ENCODE assay signal across 10 mouse cellular contexts in genomic region chr19:21152027-21152426, GRCm38 (mm10).
DNase-seq lines count a peak whose midpoint lies in the region; ATAC-seq and TF ChIP-seq lines count a peak whose summit lies in the region.
"Had no signal": no experiment of that assay in that cellular context is flagged by ENCODE, and none has a peak within 500 bp of the region (broad histone marks: within the 10 kb centered on the region; RNA-seq: fewer than 3 reads in every experiment).

No protein-coding gene starts in this region.

- no peaks in the 10 kb centered on the region for H3K27me3 ChIP-seq in forebrain, embryonic 13.5 days
- no peaks in the 10 kb centered on the region for H3K27me3 ChIP-seq in limb, embryonic 10.5 days (ENCODE audit: low read depth, poor library complexity, severe bottlenecking)

- no peak for TF ChIP-seq CTCF in brain, embryonic 14.5 days (IDR thresholded peaks at IDR 0.05; ENCODE audit: borderline replicate concordance, extremely low read depth, insufficient read depth, insufficient read length)

- DNase-seq in heart, adult 11 months = peak; percentile 88
- DNase-seq in heart, postnatal 25 days (ENCODE audit: low spot score) = no peak
- peak; percentile 95 for DNase-seq in brain, embryonic 14.5 days (ENCODE audit: low read depth)
- DNase-seq in left cerebral cortex, postnatal 4 days = peak; percentile 71
- DNase-seq in limb, embryonic 10.5 days (ENCODE audit: low spot score) = no peak
- DNase-seq in kidney, postnatal 25 days = no peak
- DNase-seq: adrenal gland, adult 2 months; liver had no signal

- no peak overlapping the region for H3K4me2 ChIP-seq in forebrain, embryonic 13.5 days

- 25% methylated on average over 3 of the region's 3 CpGs for WGBS in forebrain, embryonic 13.5 days
- WGBS in limb, embryonic 10.5 days = 81% methylated on average over 3 of the region's 3 CpGs

- no peaks in the 10 kb centered on the region for H3K36me3 ChIP-seq in forebrain, embryonic 13.5 days (ENCODE audit: poor library complexity, severe bottlenecking)
- H3K36me3 ChIP-seq in limb, embryonic 10.5 days = no peaks in the 10 kb centered on the region

- H3K9ac ChIP-seq in forebrain, embryonic 13.5 days = no peak overlapping the region

- H3K4me1 ChIP-seq in forebrain, embryonic 13.5 days = peaks cover 17% of the 10 kb centered on the region
- no peaks in the 10 kb centered on the region for H3K4me1 ChIP-seq in limb, embryonic 10.5 days

- intact Hi-C loops in heart, postnatal 25 days (cut with DNase I) = no loop called here
- intact Hi-C loops in left cerebral cortex, postnatal 4 days (cut with DNase I) = no loop called here

- TF ChIP-seq POLR2A in brain, embryonic 14.5 days (IDR thresholded peaks at IDR 0.05; ENCODE audit: borderline replicate concordance, extremely low read depth, insufficient read depth, insufficient read length, poor library complexity, severe bottlenecking) = no peak

- no peaks in the 10 kb centered on the region for H3K9me3 ChIP-seq in forebrain, embryonic 13.5 days (replicated peaks)
- H3K9me3 ChIP-seq in limb, embryonic 10.5 days (replicated peaks) = no peaks in the 10 kb centered on the region

- no peak overlapping the region for H3K4me3 ChIP-seq in forebrain, embryonic 13.5 days
- no peak overlapping the region for H3K4me3 ChIP-seq in limb, embryonic 10.5 days

- no peak overlapping the region for H3K27ac ChIP-seq in forebrain, embryonic 13.5 days
- H3K27ac ChIP-seq in limb, embryonic 10.5 days = no peak overlapping the region

- peak; percentile 91 for ATAC-seq in forebrain, embryonic 13.5 days
- ATAC-seq in erythroblast, adult 5-6 weeks (replicated peaks; ENCODE audit: low FRiP score, poor library complexity, severe bottlenecking) = no peak

Comparison
In these comparisons a context has a peak if more than half of its experiments do, and no peak if none do; other contexts are left out.
1. DNase-seq: peak in heart, adult 11 months (single experiment), brain, embryonic 14.5 days (single experiment) and left cerebral cortex, postnatal 4 days (single experiment); none in heart, postnatal 25 days (single experiment), limb, embryonic 10.5 days (single experiment) and kidney, postnatal 25 days (0 of 2).